Mouse (Mus musculus): ENCODE data around the gene Msmp. TPM values are rescaled to one million over a fixed set of nuclear protein-coding genes. Genes with fewer than 3 reads are reported as not detected.

Msmp gene
- polyA plus RNA-seq, 1 experiment from 2014 or later, result not detected

- whole genome bisulfite sequencing (ENCODE audit: insufficient replicate concordance), result 39% methylated on average over 20 of the region's 20 CpGs
- Histone ChIP-seq H3K27me3 (ENCODE audit: control insufficient read depth, insufficient read depth, low read length) (peaks cover 13% of the 10 kb centered on the region), H3K27ac (ENCODE audit: low read depth, low read length) (no peak overlapping the region), H3K36me3 (ENCODE audit: control insufficient read depth, insufficient read depth, low read length) (no peaks in the 10 kb centered on the region), H3K4me3 (ENCODE audit: low read depth, low read length) (0 out of 2 replicates have a peak overlapping the region, but pooled peaks have one; percentile 2), H3K9ac (ENCODE audit: low read depth, low read length) (no peak overlapping the region; the same call in 1 of the 2 replicates), H3K9me3 (replicated peaks; ENCODE audit: control insufficient read depth, low read length) (peaks cover 8% of the 10 kb centered on the region), H3K4me1 (ENCODE audit: control insufficient read depth, insufficient read depth, low read length) (peaks cover 14% of the 10 kb centered on the region), H3K4me2 (peak overlapping the region; percentile 27)
- no peak for ATAC-seq (replicated peaks; ENCODE audit: insufficient number of reproducible peaks, low FRiP score, low TSS enrichment)
These were observed 45.0 kb upstream of the Msmp start for GRCm38 (mm10) chr4:43629106-43629817.

DNA sequence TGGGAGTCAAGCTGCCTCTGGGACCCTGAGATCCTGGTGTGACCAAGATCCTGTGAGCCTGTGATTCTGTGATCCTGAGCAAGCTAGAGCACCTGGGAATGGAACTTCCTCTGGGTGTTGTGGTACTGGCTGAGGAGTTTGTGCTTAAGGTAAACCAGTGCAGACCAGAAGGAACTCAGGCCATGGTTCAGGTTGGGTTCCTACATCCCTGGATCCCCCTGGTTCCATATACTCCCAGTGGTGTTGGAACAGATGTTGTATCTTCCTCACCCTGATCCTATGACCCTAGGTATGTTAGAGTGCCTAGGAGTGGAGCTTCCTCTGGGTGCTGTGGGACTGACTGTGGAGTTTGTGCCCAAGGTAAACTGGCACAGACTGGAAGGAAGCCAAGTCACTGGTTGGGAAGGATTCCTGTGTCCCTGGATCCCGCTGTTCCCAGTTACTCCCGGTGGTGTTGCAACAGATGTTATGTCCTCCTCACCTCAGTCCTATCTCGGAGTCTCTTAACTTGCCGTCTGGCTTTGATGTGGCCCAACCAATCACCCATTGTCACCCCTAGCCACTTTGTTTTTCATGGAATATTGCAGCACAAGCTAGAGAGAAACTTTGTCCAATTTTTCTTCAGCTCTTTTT is 36.0 kb upstream of the Msmp start:
- Histone ChIP-seq H3K4me1 (ENCODE audit: control insufficient read depth, insufficient read depth, low read length) (no peaks in the 10 kb centered on the region), H3K9me3 (replicated peaks; ENCODE audit: control insufficient read depth, low read length) (peaks cover 7% of the 10 kb centered on the region), H3K4me3 (ENCODE audit: low read depth, low read length) (no peak overlapping the region), H3K27ac (ENCODE audit: low read depth, low read length) (no peak overlapping the region), H3K4me2 (no peak overlapping the region), H3K36me3 (ENCODE audit: control insufficient read depth, insufficient read depth, low read length) (no peaks in the 10 kb centered on the region), H3K27me3 (ENCODE audit: control insufficient read depth, insufficient read depth, low read length) (no peaks in the 10 kb centered on the region), H3K9ac (ENCODE audit: low read depth, low read length) (no peak overlapping the region)
- 58% methylated on average over 4 of the region's 4 CpGs for WGBS (ENCODE audit: insufficient replicate concordance)
- ATAC-seq (replicated peaks; ENCODE audit: insufficient number of reproducible peaks, low FRiP score, low TSS enrichment), result no peak

- Histone ChIP-seq H3K9me3 (replicated peaks; ENCODE audit: control insufficient read depth, low read length) (no peaks in the 10 kb centered on the region), H3K4me2 (no peak overlapping the region), H3K27me3 (ENCODE audit: control insufficient read depth, insufficient read depth, low read length) (no peaks in the 10 kb centered on the region), H3K9ac (ENCODE audit: low read depth, low read length) (no peak overlapping the region), H3K36me3 (ENCODE audit: control insufficient read depth, insufficient read depth, low read length) (no peaks in the 10 kb centered on the region), H3K4me3 (ENCODE audit: low read depth, low read length) (no peak overlapping the region), H3K4me1 (ENCODE audit: control insufficient read depth, insufficient read depth, low read length) (no peaks in the 10 kb centered on the region), H3K27ac (ENCODE audit: low read depth, low read length) (no peak overlapping the region)
- no peak for ATAC-seq (replicated peaks; ENCODE audit: insufficient number of reproducible peaks, low FRiP score, low TSS enrichment)
- WGBS (ENCODE audit: insufficient replicate concordance), result 54% methylated on average over 3 of the region's 3 CpGs
These were observed 28.9 kb upstream of the Msmp start for GRCm38 (mm10) chr4:43613060-43613730.

DNA sequence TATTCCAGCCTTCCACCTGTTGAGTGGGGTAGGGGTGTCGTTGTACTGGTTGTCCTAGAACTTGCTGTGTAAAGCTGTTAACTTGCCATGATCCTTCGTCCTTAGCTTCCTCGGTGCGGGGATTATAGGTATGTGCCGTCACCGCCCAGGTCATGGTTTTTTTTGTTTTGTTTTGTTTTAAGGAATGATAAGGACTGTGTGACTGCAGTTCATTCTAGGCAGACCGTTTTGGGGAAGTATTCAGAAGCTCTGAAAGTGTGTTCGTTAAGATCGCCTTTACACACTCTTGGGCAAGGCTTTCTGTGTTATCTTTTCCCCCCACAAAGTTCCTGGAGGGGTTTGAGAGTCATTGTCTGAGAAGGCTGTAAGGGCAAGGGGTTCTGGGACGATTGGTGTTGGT is 28.2 kb upstream of the Msmp start:
- H3K9ac ChIP-seq (ENCODE audit: low read depth, low read length), result no peak overlapping the region
- H3K4me1 ChIP-seq (ENCODE audit: control insufficient read depth, insufficient read depth, low read length), result no peaks in the 10 kb centered on the region
- no peak overlapping the region for H3K4me2 ChIP-seq
- H3K9me3 ChIP-seq (replicated peaks; ENCODE audit: control insufficient read depth, low read length), result no peaks in the 10 kb centered on the region
- H3K36me3 ChIP-seq (ENCODE audit: control insufficient read depth, insufficient read depth, low read length), result no peaks in the 10 kb centered on the region
- no peak overlapping the region for H3K4me3 ChIP-seq (ENCODE audit: low read depth, low read length)
- H3K27ac ChIP-seq (ENCODE audit: low read depth, low read length), result no peak overlapping the region
- WGBS (ENCODE audit: insufficient replicate concordance), result 57% methylated on average over 10 of the region's 10 CpGs
- ATAC-seq (replicated peaks; ENCODE audit: insufficient number of reproducible peaks, low FRiP score, low TSS enrichment), result no peak
- no peaks in the 10 kb centered on the region for H3K27me3 ChIP-seq (ENCODE audit: control insufficient read depth, insufficient read depth, low read length)

DNA sequence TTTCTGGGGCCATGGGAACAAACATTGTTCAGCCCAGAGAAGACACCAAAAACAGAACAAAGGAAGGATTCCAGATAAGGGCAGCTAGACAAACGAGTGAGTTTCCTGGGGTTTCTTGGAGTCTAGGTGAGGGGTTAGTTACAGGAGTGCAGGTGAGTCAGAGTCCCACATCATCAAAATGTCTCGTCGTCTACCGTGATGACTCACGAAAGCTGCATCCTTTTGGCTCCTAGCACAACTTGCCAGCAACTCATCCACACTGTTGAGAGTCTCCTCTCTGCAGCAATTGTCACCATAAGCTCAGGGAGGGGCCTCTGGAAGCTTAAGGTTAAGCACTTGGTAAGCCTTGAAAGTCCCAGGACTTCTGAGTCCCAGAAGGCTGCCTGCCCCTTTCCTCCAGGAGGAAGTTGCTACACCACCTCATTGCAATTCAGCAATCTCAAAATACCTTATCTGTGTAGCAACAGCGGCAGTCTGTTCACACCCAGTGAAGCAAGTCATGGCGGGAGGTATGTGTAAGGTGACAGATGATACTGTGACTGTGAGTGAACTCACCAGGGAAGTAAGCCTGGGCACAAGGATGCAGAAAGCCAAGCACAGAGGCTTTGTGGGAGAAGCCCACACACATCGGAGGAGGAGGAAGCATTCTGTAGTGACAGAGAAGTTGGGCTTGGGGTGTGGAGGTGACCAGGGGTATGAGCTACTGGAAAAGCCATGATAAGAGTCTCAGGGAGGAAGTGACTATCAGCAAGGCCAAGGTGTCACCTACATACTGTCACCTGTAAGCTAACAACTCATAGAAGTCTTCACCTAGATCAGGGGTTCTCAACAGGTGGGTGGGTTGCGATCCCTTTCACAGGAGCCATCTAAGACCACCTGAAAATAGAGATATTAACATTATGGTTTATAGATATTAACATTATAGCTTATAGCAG is 20.7 kb upstream of the Msmp start:
- Histone ChIP-seq H3K27me3 (ENCODE audit: control insufficient read depth, insufficient read depth, low read length) (no peaks in the 10 kb centered on the region), H3K36me3 (ENCODE audit: control insufficient read depth, insufficient read depth, low read length) (no peaks in the 10 kb centered on the region), H3K4me3 (ENCODE audit: low read depth, low read length) (no peak overlapping the region), H3K9me3 (replicated peaks; ENCODE audit: control insufficient read depth, low read length) (no peaks in the 10 kb centered on the region), H3K9ac (ENCODE audit: low read depth, low read length) (no peak overlapping the region), H3K27ac (ENCODE audit: low read depth, low read length) (no peak overlapping the region), H3K4me2 (no peak overlapping the region), H3K4me1 (ENCODE audit: control insufficient read depth, insufficient read depth, low read length) (peaks cover 9% of the 10 kb centered on the region; the same call in 1 of the 2 replicates)
- 41% methylated on average over 9 of the region's 9 CpGs for WGBS (ENCODE audit: insufficient replicate concordance)
- no peak for ATAC-seq (replicated peaks; ENCODE audit: insufficient number of reproducible peaks, low FRiP score, low TSS enrichment)

DNA sequence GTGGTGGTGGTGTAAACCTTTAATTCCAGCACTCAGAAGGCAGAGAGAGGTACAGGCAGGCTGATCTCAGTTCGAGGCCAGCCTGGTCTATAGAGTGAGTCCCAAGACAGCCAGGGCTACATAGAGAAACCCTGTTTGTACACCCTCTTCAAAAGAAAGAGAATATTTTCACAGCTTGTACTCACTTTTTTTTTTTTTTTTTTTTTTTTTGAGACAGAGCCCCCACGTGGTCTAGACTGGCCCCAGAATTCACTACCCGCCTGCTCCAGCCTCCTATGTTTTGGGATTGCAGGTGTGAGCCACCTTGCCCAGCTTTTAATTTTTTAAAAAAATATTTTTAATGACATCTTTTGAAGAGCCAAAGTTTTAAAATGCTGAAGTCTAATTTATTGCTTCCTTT is 19.8 kb upstream of the Msmp start:
- Histone ChIP-seq H3K9me3 (replicated peaks; ENCODE audit: control insufficient read depth, low read length) (no peaks in the 10 kb centered on the region), H3K9ac (ENCODE audit: low read depth, low read length) (no peak overlapping the region), H3K36me3 (ENCODE audit: control insufficient read depth, insufficient read depth, low read length) (no peaks in the 10 kb centered on the region), H3K27ac (ENCODE audit: low read depth, low read length) (no peak overlapping the region), H3K4me3 (ENCODE audit: low read depth, low read length) (no peak overlapping the region), H3K27me3 (ENCODE audit: control insufficient read depth, insufficient read depth, low read length) (no peaks in the 10 kb centered on the region), H3K4me1 (ENCODE audit: control insufficient read depth, insufficient read depth, low read length) (peaks cover 9% of the 10 kb centered on the region; the same call in 1 of the 2 replicates), H3K4me2 (no peak overlapping the region)
- WGBS (ENCODE audit: insufficient replicate concordance), result 73% methylated on average over 3 of the region's 3 CpGs
- no peak for ATAC-seq (replicated peaks; ENCODE audit: insufficient number of reproducible peaks, low FRiP score, low TSS enrichment)

DNA sequence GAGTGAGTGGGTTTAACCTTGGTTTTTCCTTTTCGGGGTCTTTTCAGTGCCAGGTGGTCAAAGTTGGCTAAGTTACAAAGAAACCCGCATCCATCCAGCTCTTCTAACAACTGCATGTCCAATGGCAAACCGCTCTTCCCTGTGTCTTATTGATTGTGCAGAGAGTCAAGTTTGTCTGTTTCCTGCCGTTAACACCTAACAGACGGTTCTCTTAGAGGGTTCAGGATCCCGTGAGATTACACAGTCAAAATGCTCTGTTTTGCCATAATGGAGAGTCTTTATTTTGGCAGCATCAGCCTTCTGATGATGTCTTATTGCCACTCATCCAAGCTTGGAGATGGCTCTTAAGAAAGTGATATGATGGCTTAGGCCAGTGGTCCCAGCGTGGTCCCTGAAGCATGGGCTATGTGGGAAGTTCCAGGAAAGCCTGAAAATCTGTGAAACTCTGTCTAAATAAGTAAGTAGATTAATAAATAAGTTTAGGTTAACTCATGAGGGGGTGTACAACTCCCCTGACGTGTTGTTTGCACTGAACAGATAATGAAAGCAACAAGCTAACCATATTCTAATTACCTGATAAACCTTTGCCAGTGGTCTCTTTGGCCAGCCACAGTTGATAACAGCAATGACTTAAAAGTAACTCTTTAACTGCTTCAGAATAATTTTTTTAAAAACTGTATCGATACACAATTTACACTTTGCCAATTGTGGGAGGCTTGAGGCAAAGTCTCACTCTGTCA is 16.1 kb upstream of the Msmp start:
- WGBS (ENCODE audit: insufficient replicate concordance), result 73% methylated on average over 9 of the region's 9 CpGs
- Histone ChIP-seq H3K4me2 (no peak overlapping the region), H3K36me3 (ENCODE audit: control insufficient read depth, insufficient read depth, low read length) (no peaks in the 10 kb centered on the region), H3K27ac (ENCODE audit: low read depth, low read length) (no peak overlapping the region), H3K27me3 (ENCODE audit: control insufficient read depth, insufficient read depth, low read length) (no peaks in the 10 kb centered on the region), H3K9me3 (replicated peaks; ENCODE audit: control insufficient read depth, low read length) (no peaks in the 10 kb centered on the region), H3K9ac (ENCODE audit: low read depth, low read length) (no peak overlapping the region), H3K4me3 (ENCODE audit: low read depth, low read length) (no peak overlapping the region), H3K4me1 (ENCODE audit: control insufficient read depth, insufficient read depth, low read length) (peaks cover 9% of the 10 kb centered on the region; the same call in 1 of the 2 replicates)
- ATAC-seq (replicated peaks; ENCODE audit: insufficient number of reproducible peaks, low FRiP score, low TSS enrichment), result no peak

All from heart, embryonic 11.5 days (tissue).